Mouse (Mus musculus) forebrain, embryonic 12.5 days (tissue): ENCODE data around the gene Lamc1. TPM values are rescaled to one million over a fixed set of nuclear protein-coding genes. Genes with fewer than 3 reads are reported as not detected.

Experiments used
- ATAC-seq: fragments of 200-750 bp; cut with Nextera tagmentation; 2 replicates; pipeline ENCODE4 v1.8.0; 2017; ENCODE audit warnings: moderate TSS enrichment; ENCODE audit not compliant: low FRiP score
- H3K27ac ChIP-seq: fragments of 300-500 bp; sonication (generic); 2 replicates; pipeline ENCODE4 v1.5.1; 2016; ENCODE audit warnings: mild to moderate bottlenecking
- H3K27me3 ChIP-seq: fragments of 300-500 bp; sonication (generic); 2 replicates; pipeline ENCODE4 v1.6.1; 2016; ENCODE audit warnings: mild to moderate bottlenecking
- H3K36me3 ChIP-seq: fragments of 300-500 bp; sonication (generic); replicated peaks from 2 replicates; pipeline ENCODE4 v1.6.1; 2016; ENCODE audit warnings: mild to moderate bottlenecking
- H3K4me1 ChIP-seq: fragments of 300-500 bp; sonication (generic); 2 replicates; pipeline ENCODE4 v1.6.1; 2016
- H3K4me2 ChIP-seq: fragments of 300-500 bp; sonication (generic); 2 replicates; pipeline ENCODE4 v1.6.1; 2016; ENCODE audit warnings: mild to moderate bottlenecking, moderate library complexity
- H3K4me3 ChIP-seq: fragments of 300-500 bp; sonication (generic); replicated peaks from 2 replicates; pipeline ENCODE4 v1.5.1; 2016; ENCODE audit warnings: mild to moderate bottlenecking
- H3K9ac ChIP-seq: fragments of 300-500 bp; sonication (generic); 2 replicates; pipeline ENCODE4 v1.6.1; 2016; ENCODE audit warnings: mild to moderate bottlenecking
- H3K9me3 ChIP-seq: fragments of 300-500 bp; sonication (generic); 2 replicates; pipeline ENCODE4 v1.6.1; 2016
- WGBS: fragments of 180-500 bp; shearing (Covaris S2); methylation state at CpG from one replicate; pipeline ENCODE4 v1.1.7; 2016; 5-methylcytosine and 5-hydroxymethylcytosine counted together
- polyA plus RNA-seq: library from polyadenylated mRNA; unstranded; fragments of >200 nt; fragmentation: Nextera tagmentation; extraction: Ambion mirVana; gene quantifications from 2 replicates; pipeline ENCODE4 v1.2.1, GENCODE M21; 2016

The Lamc1 gene
- polyA plus RNA-seq, 1 experiment from 2014 or later = 26.3 TPM

- Histone ChIP-seq H3K27me3 (no peaks in the 10 kb centered on the region), H3K36me3 (peaks cover 62% of the 10 kb centered on the region), H3K4me2 (no peak overlapping the region), H3K4me3 (no peak overlapping the region), H3K9me3 (no peaks in the 10 kb centered on the region), H3K4me1 (no peaks in the 10 kb centered on the region), H3K27ac (no peak overlapping the region), H3K9ac (no peak overlapping the region)
- no peak for ATAC-seq
- 87% methylated on average over 8 of the region's 8 CpGs for WGBS
Observed at GRCm38 (mm10) chr1:153227096-153227495, 105.5 kb downstream of the Lamc1 start.

GRCm38 (mm10) chr1:153225786-153226725 is 106.5 kb downstream of the Lamc1 start:
- Histone ChIP-seq H3K9ac (no peak overlapping the region), H3K9me3 (no peaks in the 10 kb centered on the region), H3K36me3 (peaks cover 61% of the 10 kb centered on the region), H3K4me1 (no peaks in the 10 kb centered on the region), H3K27me3 (no peaks in the 10 kb centered on the region), H3K4me3 (no peak overlapping the region), H3K4me2 (no peak overlapping the region), H3K27ac (no peak overlapping the region)
- no peak for ATAC-seq
- 85% methylated on average over 21 of the region's 21 CpGs for WGBS

- H3K9ac ChIP-seq = no peak overlapping the region
- no peak overlapping the region for H3K4me3 ChIP-seq
- no peaks in the 10 kb centered on the region for H3K4me1 ChIP-seq
- no peak for ATAC-seq
- H3K36me3 ChIP-seq = peaks cover 63% of the 10 kb centered on the region
- H3K27me3 ChIP-seq = no peaks in the 10 kb centered on the region
- H3K4me2 ChIP-seq = no peak overlapping the region
- WGBS = 87% methylated on average over 5 of the region's 5 CpGs
- H3K27ac ChIP-seq = no peak overlapping the region
- no peaks in the 10 kb centered on the region for H3K9me3 ChIP-seq
Observed at GRCm38 (mm10) chr1:153224331-153224730, 108.3 kb downstream of the Lamc1 start.

- Histone ChIP-seq H3K4me1 (no peaks in the 10 kb centered on the region), H3K36me3 (peaks cover 30% of the 10 kb centered on the region), H3K9me3 (no peaks in the 10 kb centered on the region), H3K4me3 (no peak overlapping the region), H3K9ac (no peak overlapping the region), H3K27ac (no peak overlapping the region), H3K27me3 (no peaks in the 10 kb centered on the region), H3K4me2 (no peak overlapping the region)
- 58% methylated on average over 9 of the region's 9 CpGs for WGBS
- no peak for ATAC-seq
Observed at GRCm38 (mm10) chr1:153219376-153219775, 113.2 kb downstream of the Lamc1 start.

- ATAC-seq = no peak
- H3K27me3 ChIP-seq = no peaks in the 10 kb centered on the region
- H3K27ac ChIP-seq = no peak overlapping the region
- H3K4me1 ChIP-seq = no peaks in the 10 kb centered on the region
- H3K9me3 ChIP-seq = no peaks in the 10 kb centered on the region
- H3K4me3 ChIP-seq = no peak overlapping the region
- H3K36me3 ChIP-seq = peaks cover 20% of the 10 kb centered on the region
- no peak overlapping the region for H3K9ac ChIP-seq
- WGBS = 78% methylated on average over 4 of the region's 4 CpGs
- no peak overlapping the region for H3K4me2 ChIP-seq
Observed at GRCm38 (mm10) chr1:153216516-153216915, 116.1 kb downstream of the Lamc1 start.

GRCm38 (mm10) chr1:153215676-153216075 is 116.9 kb downstream of the Lamc1 start:
- no peak overlapping the region for H3K9ac ChIP-seq
- H3K4me1 ChIP-seq = no peaks in the 10 kb centered on the region
- WGBS = 81% methylated on average over 5 of the region's 5 CpGs
- peaks cover 12% of the 10 kb centered on the region; the same call in 1 of the 2 replicates for H3K36me3 ChIP-seq
- H3K27me3 ChIP-seq = no peaks in the 10 kb centered on the region
- no peak overlapping the region for H3K27ac ChIP-seq
- H3K4me2 ChIP-seq = no peak overlapping the region
- H3K9me3 ChIP-seq = no peaks in the 10 kb centered on the region
- H3K4me3 ChIP-seq = no peak overlapping the region
- no peak for ATAC-seq

- no peaks in the 10 kb centered on the region for H3K36me3 ChIP-seq
- ATAC-seq = no peak
- H3K9me3 ChIP-seq = no peaks in the 10 kb centered on the region
- H3K4me3 ChIP-seq = no peak overlapping the region
- no peak overlapping the region for H3K4me2 ChIP-seq
- WGBS = 62% methylated on average over 4 of the region's 4 CpGs
- no peaks in the 10 kb centered on the region for H3K4me1 ChIP-seq
- H3K9ac ChIP-seq = no peak overlapping the region
- no peaks in the 10 kb centered on the region for H3K27me3 ChIP-seq
- no peak overlapping the region for H3K27ac ChIP-seq
Observed at GRCm38 (mm10) chr1:153210992-153211391, 121.6 kb downstream of the Lamc1 start.

- Histone ChIP-seq H3K9ac (no peak overlapping the region), H3K4me3 (no peak overlapping the region), H3K27me3 (no peaks in the 10 kb centered on the region), H3K9me3 (no peaks in the 10 kb centered on the region), H3K4me1 (no peaks in the 10 kb centered on the region), H3K4me2 (no peak overlapping the region), H3K36me3 (no peaks in the 10 kb centered on the region), H3K27ac (no peak overlapping the region)
- ATAC-seq = no peak
- 83% methylated on average over 2 of the region's 2 CpGs for WGBS
Observed at GRCm38 (mm10) chr1:153210198-153210597, 122.4 kb downstream of the Lamc1 start.

GRCm38 (mm10) chr1:153202195-153202594 is 130.4 kb downstream of the Lamc1 start:
- Histone ChIP-seq H3K9ac (no peak overlapping the region), H3K4me1 (peaks cover 25% of the 10 kb centered on the region), H3K4me3 (no peak overlapping the region), H3K9me3 (no peaks in the 10 kb centered on the region), H3K27me3 (no peaks in the 10 kb centered on the region; the same call in 1 of the 2 replicates), H3K27ac (no peak overlapping the region), H3K36me3 (no peaks in the 10 kb centered on the region), H3K4me2 (no peak overlapping the region)
- ATAC-seq = peak; percentile 64
- WGBS = 49% methylated on average over 8 of the region's 8 CpGs

- 55% methylated on average over 14 of the region's 14 CpGs for WGBS
- Histone ChIP-seq H3K36me3 (no peaks in the 10 kb centered on the region), H3K27me3 (no peaks in the 10 kb centered on the region; the same call in 1 of the 2 replicates), H3K4me1 (peaks cover 25% of the 10 kb centered on the region), H3K4me2 (no peak overlapping the region), H3K4me3 (no peak overlapping the region), H3K9me3 (no peaks in the 10 kb centered on the region), H3K27ac (no peak overlapping the region), H3K9ac (no peak overlapping the region)
- ATAC-seq = no peak
Observed at GRCm38 (mm10) chr1:153201448-153201847, 131.1 kb downstream of the Lamc1 start.

- peaks cover 25% of the 10 kb centered on the region for H3K4me1 ChIP-seq
Observed at GRCm38 (mm10) chr1:153197316-153197850, 135.2 kb downstream of the Lamc1 start.

GRCm38 (mm10) chr1:153192945-153193344 is 139.6 kb downstream of the Lamc1 start:
- no peak for ATAC-seq
- Histone ChIP-seq H3K4me2 (no peak overlapping the region), H3K4me3 (no peak overlapping the region), H3K27me3 (peaks cover 10% of the 10 kb centered on the region; the same call in 1 of the 2 replicates), H3K36me3 (no peaks in the 10 kb centered on the region), H3K27ac (no peak overlapping the region), H3K9me3 (no peaks in the 10 kb centered on the region), H3K4me1 (peaks cover 15% of the 10 kb centered on the region), H3K9ac (no peak overlapping the region)
- 83% methylated on average over 6 of the region's 6 CpGs for WGBS

More at GRCm38 (mm10) chr1:153197316-153197850, 135.2 kb downstream of the Lamc1 start:
- H3K9me3 ChIP-seq = no peaks in the 10 kb centered on the region
- no peak overlapping the region for H3K4me3 ChIP-seq
- no peaks in the 10 kb centered on the region for H3K36me3 ChIP-seq
- no peak for ATAC-seq
- no peak overlapping the region for H3K27ac ChIP-seq
- no peaks in the 10 kb centered on the region; the same call in 1 of the 2 replicates for H3K27me3 ChIP-seq
- no peak overlapping the region for H3K9ac ChIP-seq
- 84% methylated on average over 3 of the region's 3 CpGs for whole genome bisulfite sequencing
- no peak overlapping the region for H3K4me2 ChIP-seq
